Comparison of ENCODE assay signal across 8 mouse cellular contexts in genomic region chr10:80654866-80655265, GRCm38 (mm10). TPM values are rescaled to one million over a fixed set of nuclear protein-coding genes. Genes with fewer than 3 reads are reported as not detected.
DNase-seq lines count a peak whose midpoint lies in the region; ATAC-seq and TF ChIP-seq lines count a peak whose summit lies in the region.

No protein-coding gene starts in this region.

- peaks cover 8% of the 10 kb centered on the region for H3K36me3 ChIP-seq in lung, embryonic 14.5 days (ENCODE audit: insufficient read depth)
- H3K36me3 ChIP-seq in intestine, postnatal 0 days (ENCODE audit: control insufficient read depth, insufficient read depth): peaks cover 8% of the 10 kb centered on the region; the same call in 1 of the 2 replicates
- no peaks in the 10 kb centered on the region for H3K36me3 ChIP-seq in neural tube, embryonic 15.5 days

- H3K4me1 ChIP-seq in cerebellum, adult 2 months (ENCODE audit: control insufficient read depth, insufficient read depth, low read length): peaks cover 32% of the 10 kb centered on the region
- H3K4me1 ChIP-seq in lung, embryonic 14.5 days (ENCODE audit: insufficient read depth): peaks cover 9% of the 10 kb centered on the region
- peaks cover 13% of the 10 kb centered on the region; the same call in 1 of the 2 replicates for H3K4me1 ChIP-seq in intestine, postnatal 0 days (replicated peaks; ENCODE audit: control insufficient read depth, insufficient read depth, low read length)
- H3K4me1 ChIP-seq in neural tube, embryonic 15.5 days: peaks cover 41% of the 10 kb centered on the region

- H3K27ac ChIP-seq in cerebellum, adult 2 months (ENCODE audit: insufficient read depth, low read length): no peak overlapping the region
- no peak overlapping the region for H3K27ac ChIP-seq in lung, embryonic 14.5 days (ENCODE audit: low read depth)
- H3K27ac ChIP-seq in intestine, postnatal 0 days (ENCODE audit: low read depth, low read length): no peak overlapping the region
- H3K27ac ChIP-seq in neural tube, embryonic 15.5 days (replicated peaks): no peak overlapping the region

- TF ChIP-seq POLR2A in cerebellum, adult 2 months (IDR thresholded peaks at IDR 0.05; ENCODE audit: borderline replicate concordance, insufficient read depth, low read length): no peak

- peak overlapping the region; percentile 95; the same call in 1 of the 2 replicates for H3K9ac ChIP-seq in lung, embryonic 14.5 days
- H3K9ac ChIP-seq in intestine, postnatal 0 days (ENCODE audit: low read depth, low read length): no peak overlapping the region
- H3K9ac ChIP-seq in neural tube, embryonic 15.5 days (replicated peaks): peak overlapping the region; percentile 88; the same call in 1 of the 2 replicates

- DNase-seq in cerebellum, adult 2 months: no peak
- no peak for DNase-seq in cerebellum, postnatal 36 days
- no peak for DNase-seq in lung, embryonic 14.5 days
- DNase-seq in lung, postnatal 36 days: no peak
- no peak for DNase-seq in adrenal gland, postnatal 10 days
- DNase-seq in left cerebral cortex, adult 11 months (ENCODE audit: low spot score): no peak

- no peak for TF ChIP-seq CTCF in cerebellum, adult 2 months (IDR thresholded peaks at IDR 0.05; ENCODE audit: borderline replicate concordance, insufficient read depth, low read depth, low read length)
- no peak for TF ChIP-seq CTCF in lung, embryonic 14.5 days (IDR thresholded peaks at IDR 0.05; ENCODE audit: low read depth)
- no peak for TF ChIP-seq CTCF in intestine, postnatal 0 days (IDR thresholded peaks at IDR 0.05; ENCODE audit: low read depth)

- no peaks in the 10 kb centered on the region for H3K9me3 ChIP-seq in lung, embryonic 14.5 days (ENCODE audit: low read depth, low read length)
- H3K9me3 ChIP-seq in intestine, postnatal 0 days (ENCODE audit: control insufficient read depth): no peaks in the 10 kb centered on the region
- no peaks in the 10 kb centered on the region for H3K9me3 ChIP-seq in neural tube, embryonic 15.5 days (replicated peaks)

- WGBS in cerebellum, adult 2 months: 8% methylated on average over 6 of the region's 6 CpGs
- 76% methylated on average over 6 of the region's 6 CpGs for WGBS in lung, embryonic 14.5 days
- WGBS in intestine, postnatal 0 days: 71% methylated on average over 6 of the region's 6 CpGs
- WGBS in neural tube, embryonic 15.5 days: 83% methylated on average over 6 of the region's 6 CpGs

- H3K27me3 ChIP-seq in cerebellum, adult 2 months (ENCODE audit: control insufficient read depth, insufficient read depth, low read length): no peaks in the 10 kb centered on the region
- no peaks in the 10 kb centered on the region for H3K27me3 ChIP-seq in lung, embryonic 14.5 days (ENCODE audit: insufficient read depth, low read length)
- H3K27me3 ChIP-seq in intestine, postnatal 0 days (replicated peaks; ENCODE audit: control insufficient read depth, insufficient read depth, low read length): no peaks in the 10 kb centered on the region
- no peaks in the 10 kb centered on the region for H3K27me3 ChIP-seq in neural tube, embryonic 15.5 days (replicated peaks)

- no peak for ATAC-seq in lung, embryonic 14.5 days (ENCODE audit: insufficient read depth)
- no peak for ATAC-seq in intestine, postnatal 0 days
- ATAC-seq in neural tube, embryonic 15.5 days (ENCODE audit: low FRiP score): no peak

- peak overlapping the region; percentile 92 for H3K4me2 ChIP-seq in lung, embryonic 14.5 days
- peak overlapping the region; percentile 94; the same call in 1 of the 2 replicates for H3K4me2 ChIP-seq in intestine, postnatal 0 days (replicated peaks; ENCODE audit: low read depth)
- H3K4me2 ChIP-seq in neural tube, embryonic 15.5 days: peak overlapping the region; percentile 77

- H3K4me3 ChIP-seq in cerebellum, adult 2 months (replicated peaks; ENCODE audit: insufficient read depth, low read depth, low read length): peak overlapping the region; percentile 2
- H3K4me3 ChIP-seq in lung, embryonic 14.5 days (ENCODE audit: low read depth, low read length): peak overlapping the region; percentile 98
- H3K4me3 ChIP-seq in intestine, postnatal 0 days (ENCODE audit: low read depth, low read length): no peak overlapping the region
- peak overlapping the region; percentile 83 for H3K4me3 ChIP-seq in neural tube, embryonic 15.5 days (replicated peaks)

RNA-seq across cellular contexts. Expression of gene Btbd2, which starts 2.0 kb away (rescaled TPM):
- polyA plus RNA-seq in cerebellum, adult 2 months (2012; rRNA removed): 106 and 108 TPM in 2 replicates
- 82.5 and 101 TPM in 2 replicates for polyA plus RNA-seq in lung, embryonic 14.5 days (2014; fragmentation: Nextera tagmentation; extraction: Ambion mirVana)
- polyA plus RNA-seq in intestine, postnatal 0 days (2015; fragmentation: Nextera tagmentation; extraction: Ambion mirVana): 21.5 and 23.5 TPM in 2 replicates
- 91.9 and 92.1 TPM in 2 replicates for polyA plus RNA-seq in neural tube, embryonic 15.5 days (2015; fragmentation: Nextera tagmentation; extraction: Ambion mirVana)
- 10 to 100 TPM; 50.4 to 65.3 TPM for total RNA-seq in adrenal gland, postnatal 10 days (2021)

RNA-seq across cellular contexts. Expression of gene Mknk2, which starts 23.0 kb away (rescaled TPM):
- 59.3 and 64.4 TPM in 2 replicates for polyA plus RNA-seq in cerebellum, adult 2 months (2012; rRNA removed)
- 102 and 110 TPM in 2 replicates for polyA plus RNA-seq in lung, embryonic 14.5 days (2014; fragmentation: Nextera tagmentation; extraction: Ambion mirVana)
- polyA plus RNA-seq in intestine, postnatal 0 days (2015; fragmentation: Nextera tagmentation; extraction: Ambion mirVana): 38.4 and 38.6 TPM in 2 replicates
- polyA plus RNA-seq in neural tube, embryonic 15.5 days (2015; fragmentation: Nextera tagmentation; extraction: Ambion mirVana): 56.2 and 70.3 TPM in 2 replicates
- 100 to 1,000 TPM; 249 to 298 TPM for total RNA-seq in adrenal gland, postnatal 10 days (2021)

RNA-seq across cellular contexts. Expression of gene Csnk1g2, which starts 32.2 kb away (rescaled TPM):
- 208 and 218 TPM in 2 replicates for polyA plus RNA-seq in cerebellum, adult 2 months (2012; rRNA removed)
- polyA plus RNA-seq in lung, embryonic 14.5 days (2014; fragmentation: Nextera tagmentation; extraction: Ambion mirVana): 105 and 124 TPM in 2 replicates
- 97.5 and 99.2 TPM in 2 replicates for polyA plus RNA-seq in intestine, postnatal 0 days (2015; fragmentation: Nextera tagmentation; extraction: Ambion mirVana)
- 106 and 118 TPM in 2 replicates for polyA plus RNA-seq in neural tube, embryonic 15.5 days (2015; fragmentation: Nextera tagmentation; extraction: Ambion mirVana)
- total RNA-seq in adrenal gland, postnatal 10 days (2021): 100 to 1,000 TPM; 121 to 131 TPM

RNA-seq across cellular contexts. Expression of gene Mob3a, which starts 46.9 kb away (rescaled TPM):
- polyA plus RNA-seq in cerebellum, adult 2 months (2012; rRNA removed): 12.6 and 14.2 TPM in 2 replicates
- 35.1 and 40.3 TPM in 2 replicates for polyA plus RNA-seq in lung, embryonic 14.5 days (2014; fragmentation: Nextera tagmentation; extraction: Ambion mirVana)
- 14.4 and 15.4 TPM in 2 replicates for polyA plus RNA-seq in intestine, postnatal 0 days (2015; fragmentation: Nextera tagmentation; extraction: Ambion mirVana)
- 53.0 and 58.8 TPM in 2 replicates for polyA plus RNA-seq in neural tube, embryonic 15.5 days (2015; fragmentation: Nextera tagmentation; extraction: Ambion mirVana)
- 10 to 100 TPM; 17.7 to 20.1 TPM for total RNA-seq in adrenal gland, postnatal 10 days (2021)

RNA-seq across cellular contexts. Expression of gene Izumo4, which starts 47.1 kb away (rescaled TPM):
- polyA plus RNA-seq in cerebellum, adult 2 months (2012; rRNA removed): 112 and 117 TPM in 2 replicates
- polyA plus RNA-seq in lung, embryonic 14.5 days (2014; fragmentation: Nextera tagmentation; extraction: Ambion mirVana): 6.7 and 7.3 TPM in 2 replicates
- 12.2 and 14.4 TPM in 2 replicates for polyA plus RNA-seq in intestine, postnatal 0 days (2015; fragmentation: Nextera tagmentation; extraction: Ambion mirVana)
- 43.3 and 46.8 TPM in 2 replicates for polyA plus RNA-seq in neural tube, embryonic 15.5 days (2015; fragmentation: Nextera tagmentation; extraction: Ambion mirVana)
- 10 to 100 TPM in 1 of 2 experiments, 1 to 10 TPM in 1; 6.9 to 13.1 TPM for total RNA-seq in adrenal gland, postnatal 10 days (2021)
